ENCODE assay signal across 31 mouse cellular contexts in the genomic region with DNA sequence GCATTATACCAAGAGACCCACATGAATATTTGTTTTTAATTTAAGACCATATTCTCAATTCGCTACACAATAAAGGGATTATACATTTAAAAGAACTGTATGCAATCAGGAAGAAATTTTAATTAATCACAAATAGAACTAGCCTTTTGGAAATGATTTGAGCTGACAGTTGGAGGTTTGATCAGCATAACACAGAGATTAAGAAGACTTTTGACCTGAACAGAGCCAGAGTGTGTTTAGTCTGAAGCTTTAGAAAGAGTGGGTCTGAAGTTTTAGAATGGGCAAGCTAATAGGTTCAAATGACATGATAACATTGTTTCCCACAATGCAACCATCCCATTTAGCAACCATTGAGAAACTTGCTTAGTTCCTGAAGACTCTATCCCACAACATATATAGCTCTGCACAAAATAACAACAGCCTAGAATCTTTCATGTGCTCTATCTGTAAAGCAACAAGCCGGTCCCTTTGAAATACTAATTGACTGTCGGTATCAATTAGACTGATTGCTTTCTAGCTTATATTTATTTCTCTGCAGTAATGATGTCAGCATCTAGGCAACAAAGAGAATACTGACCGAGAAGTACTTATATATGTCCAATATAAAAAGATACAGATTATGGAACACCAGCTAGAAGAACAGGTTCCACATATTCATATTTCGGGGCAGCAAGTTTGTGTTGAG.
"Had no signal": no experiment of that assay in that cellular context is flagged by ENCODE, and none has a peak within 500 bp of the region (broad histone marks: within the 10 kb centered on the region; RNA-seq: fewer than 3 reads in every experiment).

No protein-coding gene starts in this region.

- H3K9me3 ChIP-seq: limb, embryonic 10.5 days; limb, embryonic 12.5 days; limb, embryonic 13.5 days; limb, embryonic 15.5 days; liver, embryonic 12.5 days; liver, embryonic 13.5 days; liver, embryonic 15.5 days; lung, embryonic 15.5 days; megakaryocyte, embryonic 14.5 days; midbrain, embryonic 10.5 days; midbrain, embryonic 12.5 days; midbrain, embryonic 13.5 days; midbrain, embryonic 15.5 days had no signal

- DNase-seq: left cerebral cortex, postnatal 4 days; liver; liver, embryonic 13.5 days; liver, postnatal 0 days; lung, adult 18-20 months; lung, adult 2 months; lung, embryonic 14.5 days; lung, postnatal 10 days; lung, postnatal 14 days; lung, postnatal 36 days; lung, postnatal 4 days; midbrain, embryonic 14.5 days had no signal

- H3K27me3 ChIP-seq: limb, embryonic 12.5 days; limb, embryonic 13.5 days; limb, embryonic 15.5 days; liver, embryonic 12.5 days; liver, embryonic 13.5 days; liver, embryonic 15.5 days; lung, embryonic 15.5 days; megakaryocyte, embryonic 14.5 days; midbrain, embryonic 12.5 days; midbrain, embryonic 13.5 days; midbrain, embryonic 15.5 days had no signal

- H3K4me1 ChIP-seq: limb, embryonic 10.5 days; limb, embryonic 12.5 days; limb, embryonic 13.5 days; limb, embryonic 15.5 days; liver, embryonic 12.5 days; liver, embryonic 13.5 days; liver, embryonic 15.5 days; lung, embryonic 15.5 days; megakaryocyte, embryonic 14.5 days; midbrain, embryonic 10.5 days; midbrain, embryonic 12.5 days; midbrain, embryonic 13.5 days; midbrain, embryonic 15.5 days had no signal

- ATAC-seq: liver, embryonic 12.5 days; liver, postnatal 0 days; lung, postnatal 0 days; midbrain, embryonic 13.5 days; midbrain, embryonic 15.5 days; midbrain, embryonic 16.5 days had no signal

- H3K4me3 ChIP-seq: limb, embryonic 10.5 days; limb, embryonic 12.5 days; limb, embryonic 13.5 days; limb, embryonic 15.5 days; liver, embryonic 12.5 days; liver, embryonic 13.5 days; liver, embryonic 15.5 days; lung, embryonic 15.5 days; megakaryocyte, embryonic 14.5 days; midbrain, embryonic 10.5 days; midbrain, embryonic 12.5 days; midbrain, embryonic 13.5 days; midbrain, embryonic 15.5 days; myocyte had no signal

- H3K36me3 ChIP-seq: limb, embryonic 10.5 days; limb, embryonic 12.5 days; limb, embryonic 13.5 days; limb, embryonic 15.5 days; liver, embryonic 12.5 days; liver, embryonic 13.5 days; liver, embryonic 15.5 days; lung, embryonic 15.5 days; midbrain, embryonic 10.5 days; midbrain, embryonic 12.5 days; midbrain, embryonic 13.5 days; midbrain, embryonic 15.5 days had no signal

- H3K27ac ChIP-seq: limb, embryonic 10.5 days; limb, embryonic 12.5 days; limb, embryonic 13.5 days; limb, embryonic 15.5 days; liver, embryonic 12.5 days; liver, embryonic 13.5 days; liver, embryonic 14.5 days; liver, embryonic 15.5 days; lung, embryonic 15.5 days; macrophage; midbrain, embryonic 10.5 days; midbrain, embryonic 12.5 days; midbrain, embryonic 13.5 days; midbrain, embryonic 15.5 days had no signal

- H3K4me2 ChIP-seq: limb, embryonic 12.5 days; limb, embryonic 13.5 days; limb, embryonic 15.5 days; liver, embryonic 11.5 days; liver, embryonic 12.5 days; liver, embryonic 13.5 days; liver, embryonic 15.5 days; lung, embryonic 14.5 days; lung, embryonic 15.5 days; midbrain, embryonic 11.5 days; midbrain, embryonic 12.5 days; midbrain, embryonic 13.5 days; midbrain, embryonic 15.5 days had no signal

- H3K9ac ChIP-seq: limb, embryonic 12.5 days; limb, embryonic 13.5 days; limb, embryonic 15.5 days; liver, embryonic 12.5 days; liver, embryonic 13.5 days; liver, embryonic 14.5 days; liver, embryonic 15.5 days; liver, postnatal 0 days; lung, embryonic 14.5 days; lung, embryonic 15.5 days; midbrain, embryonic 12.5 days; midbrain, embryonic 13.5 days; midbrain, embryonic 15.5 days had no signal
